Mouse (Mus musculus) kidney, adult 2 months (tissue): ENCODE measurements around the gene Phpt1.

Experiments used
- CTCF ChIP-seq: fragments of 200-500 bp; conservative IDR thresholded peaks from 2 replicates; pipeline ENCODE4 v1.5.1; 2011; ENCODE audit warnings: low read depth, mild to moderate bottlenecking, control low read depth, low read length, moderate library complexity, mixed read lengths; ENCODE audit not compliant: insufficient read depth, insufficient read length
- POLR2A ChIP-seq: fragments of 200-500 bp; IDR thresholded peaks from one replicate; pipeline ENCODE4 v1.6.1; 2011; ENCODE audit warnings: low read depth, low read length, control low read depth

DNA sequence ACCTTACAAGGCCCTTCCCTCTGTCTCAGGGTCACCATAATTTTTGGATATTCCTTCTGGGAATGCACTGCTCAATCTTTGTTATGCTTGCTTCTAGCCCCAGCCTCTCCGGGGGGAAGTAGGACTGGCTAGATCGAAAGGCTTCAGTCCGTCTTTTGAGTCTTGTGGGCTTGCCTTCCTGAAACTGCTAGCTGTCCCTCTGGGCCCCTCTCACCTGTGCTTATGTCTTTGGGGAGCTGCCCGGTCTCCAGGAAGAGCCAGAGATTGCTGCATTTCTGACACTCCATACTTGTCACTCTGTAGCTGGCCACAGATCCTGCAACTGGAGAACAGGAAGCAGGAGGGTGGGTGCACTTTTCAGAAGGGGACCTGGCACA lies 45.8 kb upstream of the Phpt1 start:
- TF ChIP-seq CTCF = no peak
- no peak for TF ChIP-seq POLR2A
